ENCODE assay signal across 10 mouse cellular contexts in genomic region chr9:41595749-41596148, GRCm38 (mm10).
DNase-seq lines count a peak whose midpoint lies in the region; ATAC-seq and TF ChIP-seq lines count a peak whose summit lies in the region.
"Had no signal": no experiment of that assay in that cellular context is flagged by ENCODE, and none has a peak within 500 bp of the region (broad histone marks: within the 10 kb centered on the region; RNA-seq: fewer than 3 reads in every experiment).

No protein-coding gene starts in this region.

- no peak overlapping the region for H3K4me2 ChIP-seq in kidney, postnatal 0 days (ENCODE audit: low read length)
- no peak overlapping the region for H3K4me2 ChIP-seq in hindbrain, postnatal 0 days (ENCODE audit: low read depth, low read length)
- H3K4me2 ChIP-seq: lung, embryonic 14.5 days had no signal

- intact Hi-C loops in gastrocnemius, postnatal 36 days (cut with DNase I), result no loop called here

- no peaks in the 10 kb centered on the region for H3K4me1 ChIP-seq in kidney, postnatal 0 days (replicated peaks; ENCODE audit: insufficient read depth, low read length)
- H3K4me1 ChIP-seq in embryonic fibroblast, embryonic 13.5 days (ENCODE audit: control insufficient read depth, insufficient read depth, low read length), result peaks cover 15% of the 10 kb centered on the region
- peaks cover 26% of the 10 kb centered on the region for H3K4me1 ChIP-seq in hindbrain, postnatal 0 days (ENCODE audit: insufficient read depth, low read length)

- peak; percentile 63 for DNase-seq in kidney, postnatal 0 days (ENCODE audit: low spot score)
- no peak for DNase-seq in kidney, postnatal 10 days
- peak; percentile 65 for DNase-seq in hindbrain, postnatal 0 days (ENCODE audit: low spot score)
- DNase-seq in retina, postnatal 1 day, result peak; percentile 30
- DNase-seq in adrenal gland, postnatal 4 days (ENCODE audit: low spot score in 2 of 2), result no peak
- no peak for DNase-seq in gastrocnemius, postnatal 36 days
- DNase-seq: embryo, embryonic 11 days; gastrocnemius, postnatal 14 days; lung, embryonic 14.5 days had no signal

- H3K4me3 ChIP-seq in kidney, postnatal 0 days (replicated peaks; ENCODE audit: low read depth, low read length), result no peak overlapping the region
- no peak overlapping the region for H3K4me3 ChIP-seq in embryonic fibroblast, embryonic 13.5 days (ENCODE audit: insufficient read depth, low read length)
- H3K4me3 ChIP-seq in hindbrain, postnatal 0 days (ENCODE audit: low read length), result no peak overlapping the region

- no peaks in the 10 kb centered on the region for H3K36me3 ChIP-seq in kidney, postnatal 0 days (ENCODE audit: insufficient read depth, low read length)
- H3K36me3 ChIP-seq in hindbrain, postnatal 0 days (ENCODE audit: insufficient read depth, low read length), result 0 out of 2 replicates have a peak, but pooled peaks cover 4% of the 10 kb centered on the region

- no peak overlapping the region for H3K9ac ChIP-seq in kidney, postnatal 0 days (ENCODE audit: low read depth, low read length)
- no peak overlapping the region for H3K9ac ChIP-seq in hindbrain, postnatal 0 days (replicated peaks; ENCODE audit: low read length)
- H3K9ac ChIP-seq: lung, embryonic 14.5 days had no signal

- no peak for TF ChIP-seq POLR2A in embryonic fibroblast, embryonic 13.5 days (IDR thresholded peaks at IDR 0.05; ENCODE audit: low read depth, low read length)

- no peaks in the 10 kb centered on the region for H3K27me3 ChIP-seq in kidney, postnatal 0 days (ENCODE audit: insufficient read depth, low read length)
- H3K27me3 ChIP-seq in hindbrain, postnatal 0 days (ENCODE audit: insufficient read depth, low read length), result no peaks in the 10 kb centered on the region

- ATAC-seq in kidney, postnatal 0 days (replicated peaks; ENCODE audit: low FRiP score, low read depth), result no peak
- no peak for ATAC-seq in hindbrain, postnatal 0 days

- H3K27ac ChIP-seq in kidney, postnatal 0 days, result no peak overlapping the region
- peak overlapping the region; percentile 95 for H3K27ac ChIP-seq in embryonic fibroblast, embryonic 13.5 days (ENCODE audit: insufficient read depth, low read length)
- peak overlapping the region; percentile 60 for H3K27ac ChIP-seq in hindbrain, postnatal 0 days

- TF ChIP-seq CTCF in kidney, postnatal 0 days (IDR thresholded peaks at IDR 0.05; ENCODE audit: low read depth), result no peak
- no peak for TF ChIP-seq CTCF in embryonic fibroblast, embryonic 13.5 days (IDR thresholded peaks at IDR 0.05; ENCODE audit: borderline replicate concordance, insufficient read depth, low read length)
- TF ChIP-seq CTCF in hindbrain, postnatal 0 days (IDR thresholded peaks at IDR 0.05; ENCODE audit: low read depth), result no peak

- 58% methylated on average over 5 of the region's 5 CpGs for WGBS in kidney, postnatal 0 days
- WGBS in hindbrain, postnatal 0 days, result 16% methylated on average over 5 of the region's 5 CpGs

- no peaks in the 10 kb centered on the region for H3K9me3 ChIP-seq in kidney, postnatal 0 days (replicated peaks; ENCODE audit: low read length)
- no peaks in the 10 kb centered on the region for H3K9me3 ChIP-seq in hindbrain, postnatal 0 days (ENCODE audit: low read length)

Comparison
In these comparisons a context has a peak if more than half of its experiments do, and no peak if none do; other contexts are left out.
1. DNase-seq: peak in kidney, postnatal 0 days (single experiment), hindbrain, postnatal 0 days (single experiment) and retina, postnatal 1 day (single experiment); none in kidney, postnatal 10 days (single experiment), adrenal gland, postnatal 4 days (0 of 2) and gastrocnemius, postnatal 36 days (0 of 2).